Mouse (Mus musculus) heart, postnatal 0 days (tissue): ENCODE measurements around the gene Pom121.

Source experiments
- CTCF ChIP-seq: IDR thresholded peaks from 2 replicates; pipeline ENCODE4 v1.5.1; 2016; ENCODE audit warnings: antibody characterized with exemption, control low read depth, low read depth
- EP300 ChIP-seq: IDR thresholded peaks from 2 replicates; pipeline ENCODE4 v1.6.1; 2016; ENCODE audit warnings: antibody characterized with exemption, low read depth

- TF ChIP-seq CTCF (no peak), EP300 (no peak)
These were observed 48.4 kb downstream of the Pom121 start for GRCm38 (mm10) chr5:135345989-135346388.
